Comparison of ENCODE assay signal across 22 mouse cellular contexts in genomic region chr4:153177496-153177895, GRCm38 (mm10).
"Had no signal": no experiment of that assay in that cellular context is flagged by ENCODE, and none has a peak within 500 bp of the region (broad histone marks: within the 10 kb centered on the region; RNA-seq: fewer than 3 reads in every experiment).

No protein-coding gene starts in this region.

- H3K27me3 ChIP-seq: liver, embryonic 12.5 days; liver, embryonic 15.5 days; lung, embryonic 15.5 days; midbrain, embryonic 15.5 days; neural tube, embryonic 12.5 days; neural tube, embryonic 15.5 days had no signal

- H3K4me2 ChIP-seq: limb, embryonic 13.5 days; liver, embryonic 12.5 days; liver, embryonic 15.5 days; lung, embryonic 15.5 days; midbrain, embryonic 12.5 days; midbrain, embryonic 15.5 days; neural tube, embryonic 12.5 days; neural tube, embryonic 15.5 days had no signal

- H3K9ac ChIP-seq: limb, embryonic 13.5 days; liver, embryonic 12.5 days; liver, embryonic 15.5 days; lung, embryonic 15.5 days; midbrain, embryonic 12.5 days; midbrain, embryonic 15.5 days; neural tube, embryonic 12.5 days; neural tube, embryonic 15.5 days had no signal

- ATAC-seq: liver, embryonic 12.5 days; midbrain, embryonic 15.5 days had no signal

- H3K4me1 ChIP-seq: liver, embryonic 12.5 days; liver, embryonic 15.5 days; lung, embryonic 15.5 days; midbrain, embryonic 12.5 days; midbrain, embryonic 15.5 days had no signal

- H3K4me3 ChIP-seq: limb, embryonic 10.5 days; limb, embryonic 13.5 days; liver, embryonic 12.5 days; liver, embryonic 15.5 days; lung, embryonic 15.5 days; midbrain, embryonic 12.5 days; midbrain, embryonic 15.5 days; neural tube, embryonic 12.5 days; neural tube, embryonic 15.5 days had no signal

- H3K9me3 ChIP-seq: limb, embryonic 10.5 days; liver, embryonic 15.5 days; lung, embryonic 15.5 days; midbrain, embryonic 15.5 days; neural tube, embryonic 15.5 days had no signal

- DNase-seq: kidney, postnatal 14 days; kidney, postnatal 4 days; layer of hippocampus, adult 9-11 months; liver; lung, adult 18-20 months; lung, postnatal 10 days; lung, postnatal 36 days; right cerebral cortex, adult 18-20 months; right cerebral cortex, postnatal 14 days; right cerebral cortex, postnatal 4 days; thymus, adult 2 months; thymus, postnatal 14 days had no signal

- H3K36me3 ChIP-seq: limb, embryonic 10.5 days; limb, embryonic 13.5 days; liver, embryonic 12.5 days; liver, embryonic 15.5 days; lung, embryonic 15.5 days; midbrain, embryonic 12.5 days; midbrain, embryonic 15.5 days; neural tube, embryonic 12.5 days; neural tube, embryonic 15.5 days had no signal

- H3K27ac ChIP-seq: limb, embryonic 10.5 days; limb, embryonic 13.5 days; liver, embryonic 12.5 days; liver, embryonic 15.5 days; lung, embryonic 15.5 days; midbrain, embryonic 12.5 days; midbrain, embryonic 15.5 days; neural tube, embryonic 12.5 days; neural tube, embryonic 15.5 days; stomach, postnatal 0 days had no signal
